Mouse (Mus musculus): ENCODE measurements at regions not wholly inside any gene's neighbourhood (a gene's known extent, or its start where the extent isn't known, plus 50 kb on each side); places are given as distances from the start of the nearest gene placed in this dataset.
A peak's percentile ranks its signal among the peaks of the same experiment; 100 is the strongest.

GRCm38 (mm10) chr4:73111311-73111710 lies 258.9 kb upstream of the Aldoart1 start:
- DNase-seq (ENCODE audit: low spot score) (no peak), ATAC-seq (replicated peaks; ENCODE audit: low FRiP score) (0 out of 2 replicates have a peak, but pooled peaks have one; percentile 46)
- Histone ChIP-seq H3K27me3 (ENCODE audit: control insufficient read depth, insufficient read depth, low read length) (no peaks in the 10 kb centered on the region), H3K9ac (ENCODE audit: low read length) (no peak overlapping the region), H3K27ac (ENCODE audit: low read depth, low read length) (no peak overlapping the region), H3K4me3 (ENCODE audit: low read depth, low read length) (no peak overlapping the region), H3K9me3 (ENCODE audit: control insufficient read depth, low read length) (no peaks in the 10 kb centered on the region), H3K36me3 (ENCODE audit: control insufficient read depth, insufficient read depth, low read length) (no peaks in the 10 kb centered on the region), H3K4me2 (ENCODE audit: low read depth, low read length, severe bottlenecking) (no peak overlapping the region), H3K4me1 (replicated peaks; ENCODE audit: control insufficient read depth, insufficient read depth, low read length) (no peaks in the 10 kb centered on the region)
- 69% methylated on average over 2 of the region's 2 CpGs for WGBS
